Mouse (Mus musculus): ENCODE results near the gene Gm45140. TPM values are rescaled to one million over a fixed set of nuclear protein-coding genes. Genes with fewer than 3 reads are reported as not detected.

Gm45140 gene
- polyA plus RNA-seq (2015; fragmentation: Nextera tagmentation; extraction: Ambion mirVana) = 2.1 TPM in 2 replicates

DNA sequence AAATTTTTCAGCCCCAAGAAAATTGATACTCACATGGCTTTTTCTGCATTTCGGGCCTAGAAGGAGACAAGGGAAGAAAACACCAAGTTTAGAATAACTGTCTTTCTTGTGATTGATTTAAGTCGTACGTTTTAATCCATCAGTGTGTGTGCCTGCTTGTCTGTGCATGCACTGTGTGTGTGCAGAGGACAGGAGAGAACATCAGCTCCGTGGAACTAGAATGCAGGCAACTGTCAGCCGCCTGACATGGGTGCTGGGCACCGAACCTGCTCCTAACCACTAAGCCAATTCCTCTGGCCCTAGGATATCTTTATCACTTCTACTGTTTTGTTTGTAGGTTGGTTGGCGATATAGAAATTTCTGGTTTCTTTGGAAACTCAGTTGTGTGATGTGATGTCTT is at the start of gene Gm45140:
Gene Gm45140 (minus strand): TSS at position 101 of the 400 bp plus-strand sequence.
- Histone ChIP-seq H3K27me3 (replicated peaks) (no peaks in the 10 kb centered on the region), H3K4me3 (no peak within 1 kb of the TSS), H3K4me2 (no peak within 1 kb of the TSS), H3K9me3 (no peaks in the 10 kb centered on the region), H3K9ac (no peak within 1 kb of the TSS), H3K27ac (replicated peaks) (no peak within 1 kb of the TSS), H3K36me3 (peaks cover 49% of the 10 kb centered on the region), H3K4me1 (peaks cover 18% of the 10 kb centered on the region)
- WGBS = 89% methylated on average over 7 of the region's 7 CpGs
- no peak for ATAC-seq (ENCODE audit: extremely low read depth, insufficient number of reproducible peaks, low FRiP score, low TSS enrichment)

DNA sequence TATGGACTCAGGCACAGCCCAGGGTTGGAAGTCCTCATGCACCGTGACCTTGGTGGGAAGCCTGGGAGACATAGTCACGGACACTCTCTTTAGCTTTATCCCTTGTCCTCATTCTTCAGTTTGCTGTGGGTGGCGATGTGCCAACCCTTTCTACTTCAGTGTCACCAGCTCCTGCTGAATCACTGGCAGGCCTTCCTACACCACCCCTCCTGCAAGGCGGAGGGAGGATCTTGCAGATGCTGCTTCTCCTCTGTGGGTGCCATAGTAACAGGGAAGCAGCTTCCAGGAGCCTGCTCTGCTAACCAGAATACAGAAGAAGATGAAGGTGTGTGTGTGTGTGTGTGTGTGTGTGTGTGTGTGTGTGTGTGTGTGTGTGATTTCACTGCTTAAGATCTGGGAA is 47.2 kb upstream of the Gm45140 start:
- Histone ChIP-seq H3K9ac (no peak overlapping the region), H3K9me3 (no peaks in the 10 kb centered on the region), H3K27me3 (replicated peaks) (no peaks in the 10 kb centered on the region), H3K4me3 (no peak overlapping the region), H3K36me3 (no peaks in the 10 kb centered on the region), H3K4me1 (0 out of 2 replicates have a peak, but pooled peaks cover 3% of the 10 kb centered on the region), H3K4me2 (no peak overlapping the region), H3K27ac (replicated peaks) (no peak overlapping the region)
- WGBS = 58% methylated on average over 4 of the region's 4 CpGs
- no peak for ATAC-seq (ENCODE audit: extremely low read depth, insufficient number of reproducible peaks, low FRiP score, low TSS enrichment)

DNA sequence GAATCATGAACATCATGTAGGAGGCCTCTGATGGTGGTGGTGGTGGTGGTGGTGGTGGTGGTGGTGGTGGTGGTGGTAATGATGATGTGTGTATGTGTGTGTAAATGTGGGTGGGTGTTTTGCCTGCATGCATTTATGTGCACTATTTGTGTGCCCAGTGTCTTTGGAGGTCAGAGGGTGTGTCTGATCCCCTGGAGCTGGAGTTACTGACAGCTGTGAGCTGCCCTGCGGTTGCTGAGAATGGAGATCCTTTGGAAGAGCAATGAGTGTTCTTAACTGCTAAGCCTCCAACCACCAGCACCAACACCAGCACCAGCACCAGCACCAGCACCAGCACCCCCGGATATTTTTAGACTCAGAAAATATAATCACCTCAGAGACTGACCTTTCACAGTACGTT is 46.6 kb upstream of the Gm45140 start:
- Histone ChIP-seq H3K4me3 (no peak overlapping the region), H3K36me3 (no peaks in the 10 kb centered on the region), H3K9me3 (no peaks in the 10 kb centered on the region), H3K4me2 (no peak overlapping the region), H3K27ac (replicated peaks) (no peak overlapping the region), H3K9ac (no peak overlapping the region), H3K27me3 (replicated peaks) (no peaks in the 10 kb centered on the region), H3K4me1 (0 out of 2 replicates have a peak, but pooled peaks cover under 1% of the 10 kb centered on the region)
- WGBS = 61% methylated on average over 3 of the region's 3 CpGs
- no peak for ATAC-seq (ENCODE audit: extremely low read depth, insufficient number of reproducible peaks, low FRiP score, low TSS enrichment)

DNA sequence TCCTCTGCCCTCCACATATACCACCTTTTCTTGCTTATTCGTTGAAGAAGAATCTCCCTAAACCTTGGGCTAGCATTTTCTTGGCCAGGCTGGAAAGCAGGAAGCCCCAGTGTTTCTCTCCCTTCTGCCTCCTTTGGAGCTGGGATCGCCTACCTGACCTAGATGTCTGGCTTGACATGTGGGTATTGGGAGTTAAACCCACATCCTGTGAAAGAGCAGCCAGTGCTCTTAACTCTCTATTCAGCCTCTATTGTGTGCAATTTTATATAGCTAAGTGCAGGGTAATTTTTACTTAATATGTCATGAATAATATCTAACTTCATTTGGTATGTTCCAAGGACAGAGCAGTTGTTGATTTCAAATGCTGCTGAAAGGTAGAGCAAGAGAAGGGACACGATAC is 44.0 kb upstream of the Gm45140 start:
- H3K27ac ChIP-seq (replicated peaks) = no peak overlapping the region
- H3K4me1 ChIP-seq = no peaks in the 10 kb centered on the region
- no peaks in the 10 kb centered on the region for H3K27me3 ChIP-seq (replicated peaks)
- H3K36me3 ChIP-seq = no peaks in the 10 kb centered on the region
- H3K4me3 ChIP-seq = no peak overlapping the region
- 62% methylated on average over 3 of the region's 3 CpGs for WGBS
- ATAC-seq (ENCODE audit: extremely low read depth, insufficient number of reproducible peaks, low FRiP score, low TSS enrichment) = no peak
- H3K9me3 ChIP-seq = no peaks in the 10 kb centered on the region
- H3K9ac ChIP-seq = no peak overlapping the region
- no peak overlapping the region for H3K4me2 ChIP-seq

DNA sequence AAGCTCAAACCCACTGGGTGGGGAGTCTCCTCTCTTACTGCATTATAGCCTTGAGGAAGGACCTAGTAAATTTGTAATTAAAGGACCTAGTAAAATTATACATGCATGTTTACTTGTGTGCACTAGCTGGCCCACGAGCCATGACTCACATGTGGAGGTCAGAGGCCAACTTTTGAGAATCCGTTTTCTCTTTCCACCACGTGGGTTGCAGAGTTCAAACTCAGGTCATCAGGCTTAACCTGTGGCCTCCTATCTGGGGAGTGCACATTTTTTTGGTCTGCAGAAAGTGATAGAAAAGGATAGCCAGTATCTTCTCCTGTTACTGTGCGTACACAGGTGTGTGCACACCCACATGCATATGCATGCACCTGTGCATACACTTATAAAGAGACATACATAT is 43.4 kb upstream of the Gm45140 start:
- no peak overlapping the region for H3K4me3 ChIP-seq
- H3K4me2 ChIP-seq = no peak overlapping the region

DNA sequence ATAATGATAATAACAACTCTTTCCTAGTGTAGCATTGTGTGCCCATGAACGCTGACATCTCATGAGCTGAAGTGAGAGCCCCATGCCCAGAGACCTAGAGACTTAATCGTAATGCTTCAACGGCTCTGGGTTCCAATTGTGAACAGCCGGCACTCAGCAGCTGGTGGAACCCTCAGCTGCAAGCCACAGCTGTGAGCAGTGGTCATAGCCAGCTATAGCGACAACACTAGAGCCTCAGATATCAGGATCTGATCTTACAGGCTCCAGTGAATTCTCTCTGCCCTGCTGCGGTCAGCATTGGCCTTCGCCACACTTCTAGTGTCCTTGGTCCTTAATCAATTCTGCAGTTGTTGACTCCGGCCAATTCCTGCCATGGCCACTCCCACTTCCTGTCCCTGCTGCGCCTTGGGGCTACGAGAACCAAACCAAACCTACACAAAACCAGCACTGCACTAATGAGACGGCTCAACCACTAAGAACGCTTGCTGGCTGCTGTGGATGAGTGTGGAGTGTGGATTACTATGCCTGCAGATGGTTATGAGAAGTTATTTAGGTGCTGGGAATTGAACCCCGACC is 40.6 kb upstream of the Gm45140 start:
- Histone ChIP-seq H3K4me1 (no peaks in the 10 kb centered on the region), H3K27ac (replicated peaks) (no peak overlapping the region; the same call in 1 of the 2 replicates), H3K9me3 (no peaks in the 10 kb centered on the region), H3K4me2 (0 out of 2 replicates have a peak overlapping the region, but pooled peaks have one; percentile 18), H3K36me3 (no peaks in the 10 kb centered on the region), H3K4me3 (no peak overlapping the region), H3K9ac (no peak overlapping the region), H3K27me3 (replicated peaks) (no peaks in the 10 kb centered on the region)
- no peak for ATAC-seq (ENCODE audit: extremely low read depth, insufficient number of reproducible peaks, low FRiP score, low TSS enrichment)
- 69% methylated on average over 13 of the region's 13 CpGs for WGBS

More for the DNA sequence above, 43.4 kb upstream of the Gm45140 start:
- 34% methylated on average over 4 of the region's 4 CpGs for WGBS
- Histone ChIP-seq H3K9me3 (no peaks in the 10 kb centered on the region), H3K36me3 (no peaks in the 10 kb centered on the region), H3K27me3 (replicated peaks) (no peaks in the 10 kb centered on the region), H3K4me1 (no peaks in the 10 kb centered on the region), H3K9ac (no peak overlapping the region), H3K27ac (replicated peaks) (no peak overlapping the region)
- ATAC-seq (ENCODE audit: extremely low read depth, insufficient number of reproducible peaks, low FRiP score, low TSS enrichment) = no peak

DNA sequence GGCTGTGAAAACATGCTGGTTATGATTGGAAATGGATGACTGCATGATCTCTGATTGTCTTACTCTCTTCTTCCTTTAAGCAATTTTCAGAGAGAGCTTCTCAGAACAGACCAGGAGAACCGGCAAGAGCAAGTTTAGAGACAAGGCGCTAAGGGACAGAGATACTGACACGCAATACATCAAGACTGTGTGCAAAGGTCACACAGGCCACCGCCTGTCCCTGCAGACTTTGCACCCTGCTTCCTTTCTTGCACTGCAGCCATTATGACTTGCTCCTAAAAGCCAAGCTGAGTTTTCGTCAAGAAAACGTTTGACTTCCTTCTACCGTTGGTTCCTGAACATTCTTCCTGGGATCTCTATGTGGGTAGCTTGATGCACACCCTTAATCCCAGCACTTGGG is 40.0 kb upstream of the Gm45140 start:
- H3K9me3 ChIP-seq = no peaks in the 10 kb centered on the region
- H3K27me3 ChIP-seq (replicated peaks) = no peaks in the 10 kb centered on the region
- H3K4me2 ChIP-seq = no peak overlapping the region
- H3K27ac ChIP-seq (replicated peaks) = no peak overlapping the region
- WGBS = 84% methylated on average over 7 of the region's 7 CpGs
- no peaks in the 10 kb centered on the region for H3K4me1 ChIP-seq
- H3K36me3 ChIP-seq = no peaks in the 10 kb centered on the region
- no peak for ATAC-seq (ENCODE audit: extremely low read depth, insufficient number of reproducible peaks, low FRiP score, low TSS enrichment)
- H3K4me3 ChIP-seq = no peak overlapping the region
- H3K9ac ChIP-seq = no peak overlapping the region

DNA sequence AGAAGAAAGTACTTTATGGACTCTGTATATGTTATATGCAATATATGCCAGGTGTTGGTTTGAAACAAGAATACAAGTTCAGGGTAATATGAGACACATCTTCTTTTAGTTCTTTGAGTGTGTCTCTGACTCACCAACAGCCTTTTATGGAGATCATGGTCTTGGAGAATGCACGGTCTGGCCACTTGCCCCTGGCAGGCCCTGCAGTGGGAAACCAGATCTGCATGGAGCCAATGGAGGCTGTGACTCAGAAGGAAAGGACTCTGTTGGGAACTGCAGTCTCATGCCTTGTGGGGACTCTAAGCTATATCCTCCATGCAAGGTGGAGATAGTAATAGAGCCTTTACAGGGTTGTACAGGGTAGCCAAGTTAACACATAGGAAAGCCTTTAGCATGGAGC is 39.5 kb upstream of the Gm45140 start:
- 70% methylated on average over 1 of the region's 1 CpGs for WGBS

DNA sequence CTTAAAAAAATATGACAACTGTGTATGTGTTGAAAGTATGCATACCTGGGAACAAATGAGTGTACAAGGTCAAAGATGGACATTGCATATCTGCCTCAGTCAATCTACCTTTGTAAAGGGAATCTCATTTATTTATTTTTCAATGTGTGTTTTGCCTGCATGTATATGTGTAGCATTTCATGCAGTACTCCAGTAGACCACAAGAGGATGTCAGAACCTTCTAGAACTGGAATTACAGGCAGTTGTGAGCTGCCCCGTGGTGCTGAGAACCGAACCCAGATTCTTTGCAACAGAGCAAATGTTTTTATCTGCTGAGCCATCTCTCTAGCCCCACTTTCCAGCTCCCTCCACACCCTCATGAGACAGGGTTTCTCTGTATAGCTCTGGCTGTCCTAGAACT is 38.4 kb upstream of the Gm45140 start:
- Histone ChIP-seq H3K27me3 (replicated peaks) (no peaks in the 10 kb centered on the region), H3K27ac (replicated peaks) (no peak overlapping the region), H3K36me3 (no peaks in the 10 kb centered on the region), H3K4me2 (no peak overlapping the region), H3K9ac (no peak overlapping the region), H3K4me1 (peaks cover 6% of the 10 kb centered on the region), H3K4me3 (no peak overlapping the region), H3K9me3 (no peaks in the 10 kb centered on the region)
- 72% methylated on average over 2 of the region's 2 CpGs for WGBS
- no peak for ATAC-seq (ENCODE audit: extremely low read depth, insufficient number of reproducible peaks, low FRiP score, low TSS enrichment)

More for the DNA sequence above, 39.5 kb upstream of the Gm45140 start:
- H3K9ac ChIP-seq = no peak overlapping the region
- H3K36me3 ChIP-seq = no peaks in the 10 kb centered on the region
- H3K9me3 ChIP-seq = no peaks in the 10 kb centered on the region
- no peaks in the 10 kb centered on the region for H3K4me1 ChIP-seq
- H3K27me3 ChIP-seq (replicated peaks) = no peaks in the 10 kb centered on the region
- H3K4me2 ChIP-seq = no peak overlapping the region
- no peak overlapping the region for H3K4me3 ChIP-seq
- H3K27ac ChIP-seq (replicated peaks) = no peak overlapping the region
- ATAC-seq (ENCODE audit: extremely low read depth, insufficient number of reproducible peaks, low FRiP score, low TSS enrichment) = no peak

DNA sequence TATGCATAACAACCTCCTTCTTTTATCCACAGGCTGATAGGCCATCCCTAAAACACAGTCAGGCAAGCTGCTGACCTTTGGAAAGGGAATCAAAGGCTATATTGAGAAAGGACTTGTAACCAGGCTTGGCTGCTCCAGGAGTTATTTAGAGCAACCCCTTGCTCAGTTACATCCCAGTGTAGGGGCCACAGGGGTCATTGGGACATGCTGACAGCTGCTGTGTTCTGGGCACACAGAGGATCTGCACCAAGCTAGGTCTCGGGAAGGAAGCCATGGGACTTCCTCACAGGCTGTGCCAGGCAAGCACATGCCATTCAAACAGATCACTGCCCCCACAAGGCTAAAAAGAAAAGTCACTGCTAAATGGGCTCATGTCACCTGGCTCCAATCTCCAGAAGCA is 37.5 kb upstream of the Gm45140 start:
- Histone ChIP-seq H3K27ac (replicated peaks) (no peak overlapping the region), H3K4me3 (no peak overlapping the region), H3K4me2 (no peak overlapping the region), H3K4me1 (peaks cover 12% of the 10 kb centered on the region), H3K36me3 (no peaks in the 10 kb centered on the region), H3K9ac (no peak overlapping the region), H3K9me3 (no peaks in the 10 kb centered on the region), H3K27me3 (replicated peaks) (no peaks in the 10 kb centered on the region)
- ATAC-seq (ENCODE audit: extremely low read depth, insufficient number of reproducible peaks, low FRiP score, low TSS enrichment) = no peak
- WGBS = 26% methylated on average over 1 of the region's 1 CpGs

DNA sequence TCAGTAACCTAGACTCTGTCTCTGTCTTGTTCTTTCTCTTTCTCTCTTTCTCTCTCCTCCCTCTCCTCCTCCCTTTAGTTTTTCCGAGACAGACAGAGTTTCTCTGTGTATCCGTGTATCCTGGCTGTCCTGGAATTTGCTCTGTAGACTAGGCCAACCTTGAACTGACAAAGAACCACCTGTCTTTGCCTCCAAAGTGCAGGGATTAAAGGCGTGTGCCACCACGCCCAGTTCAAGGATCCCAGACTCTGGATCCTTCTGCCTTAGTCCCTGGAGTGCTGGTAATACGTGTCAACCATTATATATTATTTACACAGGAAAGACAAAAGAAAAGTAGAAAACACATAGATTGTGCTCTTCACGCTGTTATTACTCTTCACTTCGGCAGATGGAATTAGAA is 35.6 kb upstream of the Gm45140 start:
- 75% methylated on average over 7 of the region's 7 CpGs for WGBS
- no peak for ATAC-seq (ENCODE audit: extremely low read depth, insufficient number of reproducible peaks, low FRiP score, low TSS enrichment)
- H3K4me3 ChIP-seq = no peak overlapping the region
- H3K9me3 ChIP-seq = no peaks in the 10 kb centered on the region
- H3K4me1 ChIP-seq = peaks cover 12% of the 10 kb centered on the region
- H3K9ac ChIP-seq = no peak overlapping the region
- H3K27ac ChIP-seq (replicated peaks) = no peak overlapping the region
- no peaks in the 10 kb centered on the region for H3K27me3 ChIP-seq (replicated peaks)
- no peak overlapping the region for H3K4me2 ChIP-seq
- no peaks in the 10 kb centered on the region for H3K36me3 ChIP-seq

DNA sequence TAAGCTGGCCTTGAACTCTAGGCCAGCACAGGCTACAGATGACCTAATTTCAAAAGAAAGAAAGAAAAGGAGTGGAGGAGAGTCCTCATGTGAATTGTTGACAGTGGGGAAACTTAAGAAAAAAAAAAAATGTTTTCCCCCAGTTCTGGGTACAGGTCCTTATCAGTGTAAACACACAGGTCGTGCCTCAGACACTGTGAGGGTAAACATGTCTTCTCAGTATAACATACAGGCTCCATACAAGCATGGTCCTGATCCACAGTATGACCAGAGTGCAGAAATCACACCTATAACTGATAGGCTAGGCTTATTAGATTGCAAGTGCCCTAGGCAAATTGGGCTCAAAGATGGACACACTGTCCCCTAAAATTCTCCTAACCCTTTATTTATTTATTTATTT is 34.8 kb upstream of the Gm45140 start:
- H3K4me2 ChIP-seq = no peak overlapping the region
- no peak for ATAC-seq (ENCODE audit: extremely low read depth, insufficient number of reproducible peaks, low FRiP score, low TSS enrichment)
- no peak overlapping the region for H3K9ac ChIP-seq
- no peak overlapping the region for H3K27ac ChIP-seq (replicated peaks)
- no peaks in the 10 kb centered on the region for H3K27me3 ChIP-seq (replicated peaks)
- no peak overlapping the region for H3K4me3 ChIP-seq
- H3K36me3 ChIP-seq = no peaks in the 10 kb centered on the region
- H3K9me3 ChIP-seq = no peaks in the 10 kb centered on the region
- WGBS = 55% methylated on average over 1 of the region's 1 CpGs
- H3K4me1 ChIP-seq = peaks cover 12% of the 10 kb centered on the region

All from heart, embryonic 13.5 days (tissue).